14 mouse cellular contexts compared by ENCODE assay signal in genomic region chr3:122574921-122575320, GRCm38 (mm10).
"Had no signal": no experiment of that assay in that cellular context is flagged by ENCODE, and none has a peak within 500 bp of the region (broad histone marks: within the 10 kb centered on the region; RNA-seq: fewer than 3 reads in every experiment).

No protein-coding gene starts in this region.

- H3K27me3 ChIP-seq: kidney, embryonic 15.5 days; liver, embryonic 13.5 days; neural tube, embryonic 13.5 days had no signal

- H3K36me3 ChIP-seq: liver, embryonic 13.5 days had no signal

- H3K4me3 ChIP-seq: kidney, embryonic 15.5 days; liver, embryonic 13.5 days; myocyte; neural tube, embryonic 13.5 days had no signal

- H3K4me2 ChIP-seq: kidney, embryonic 15.5 days; liver, embryonic 13.5 days; neural tube, embryonic 13.5 days had no signal

- H3K4me1 ChIP-seq: kidney, embryonic 15.5 days; liver, embryonic 13.5 days had no signal

- DNase-seq: kidney, adult 2 months; kidney, postnatal 10 days; kidney, postnatal 36 days; liver, embryonic 13.5 days; lung, adult 2 months; lung, postnatal 14 days; lung, postnatal 4 days; thymus, adult 18-20 months; thymus, postnatal 36 days had no signal

- H3K27ac ChIP-seq: kidney, embryonic 15.5 days; liver, embryonic 13.5 days; neural tube, embryonic 13.5 days had no signal

- ATAC-seq: intestine, postnatal 0 days; midbrain, embryonic 16.5 days had no signal

- H3K9ac ChIP-seq: kidney, embryonic 15.5 days; liver, embryonic 13.5 days; neural tube, embryonic 13.5 days had no signal

- H3K9me3 ChIP-seq: kidney, embryonic 15.5 days; liver, embryonic 13.5 days; neural tube, embryonic 13.5 days had no signal
